Mouse (Mus musculus) lung, embryonic 16.5 days (tissue): ENCODE measurements at regions not wholly inside any gene's neighbourhood (a gene's known extent, or its start where the extent isn't known, plus 50 kb on each side); places are given as distances from the start of the nearest gene placed in this dataset.

Experiments used
- ATAC-seq: fragments of 200-750 bp; cut with Nextera tagmentation; 2 replicates; pipeline ENCODE4 v1.8.0; 2017; ENCODE audit warnings: low read depth, mild to moderate bottlenecking, moderate library complexity
- H3K27ac ChIP-seq: fragments of 300-500 bp; sonication (generic); 2 replicates; pipeline ENCODE4 v1.5.1; 2014; ENCODE audit warnings: mild to moderate bottlenecking, control low read depth, low read length
- H3K27me3 ChIP-seq: fragments of 300-500 bp; sonication (generic); 2 replicates; pipeline ENCODE4 v1.6.1; 2014; ENCODE audit warnings: low read depth, low read length, mixed read lengths; ENCODE audit not compliant: control insufficient read depth, insufficient read depth
- H3K36me3 ChIP-seq: fragments of 300-500 bp; sonication (generic); 2 replicates; pipeline ENCODE4 v1.6.1; 2014; ENCODE audit warnings: low read length; ENCODE audit not compliant: control insufficient read depth, insufficient read depth
- H3K4me1 ChIP-seq: fragments of 300-500 bp; sonication (generic); replicated peaks from 2 replicates; pipeline ENCODE4 v1.6.1; 2014; ENCODE audit warnings: low read length, mixed read lengths; ENCODE audit not compliant: control insufficient read depth, insufficient read depth
- H3K4me2 ChIP-seq: fragments of 300-500 bp; sonication (generic); 2 replicates; pipeline ENCODE4 v1.6.1; 2014; ENCODE audit warnings: low read depth, low read length, control low read depth
- H3K4me3 ChIP-seq: fragments of 300-500 bp; sonication (generic); 2 replicates; pipeline ENCODE4 v1.5.1; 2014; ENCODE audit warnings: mild to moderate bottlenecking, low read length, control low read depth
- H3K9ac ChIP-seq: fragments of 300-500 bp; sonication (generic); 2 replicates; pipeline ENCODE4 v1.6.1; 2014; ENCODE audit warnings: low read length, control low read depth
- H3K9me3 ChIP-seq: fragments of 300-500 bp; sonication (generic); 2 replicates; pipeline ENCODE4 v1.6.1; 2016; ENCODE audit warnings: low read length; ENCODE audit not compliant: control insufficient read depth
- WGBS: fragments of 180-500 bp; shearing (Covaris S2); extraction: QIAGEN DNeasy Blood & Tissue Kit; methylation state at CpG from one replicate; pipeline ENCODE4 v1.1.7; 2014; 5-methylcytosine and 5-hydroxymethylcytosine counted together

DNA sequence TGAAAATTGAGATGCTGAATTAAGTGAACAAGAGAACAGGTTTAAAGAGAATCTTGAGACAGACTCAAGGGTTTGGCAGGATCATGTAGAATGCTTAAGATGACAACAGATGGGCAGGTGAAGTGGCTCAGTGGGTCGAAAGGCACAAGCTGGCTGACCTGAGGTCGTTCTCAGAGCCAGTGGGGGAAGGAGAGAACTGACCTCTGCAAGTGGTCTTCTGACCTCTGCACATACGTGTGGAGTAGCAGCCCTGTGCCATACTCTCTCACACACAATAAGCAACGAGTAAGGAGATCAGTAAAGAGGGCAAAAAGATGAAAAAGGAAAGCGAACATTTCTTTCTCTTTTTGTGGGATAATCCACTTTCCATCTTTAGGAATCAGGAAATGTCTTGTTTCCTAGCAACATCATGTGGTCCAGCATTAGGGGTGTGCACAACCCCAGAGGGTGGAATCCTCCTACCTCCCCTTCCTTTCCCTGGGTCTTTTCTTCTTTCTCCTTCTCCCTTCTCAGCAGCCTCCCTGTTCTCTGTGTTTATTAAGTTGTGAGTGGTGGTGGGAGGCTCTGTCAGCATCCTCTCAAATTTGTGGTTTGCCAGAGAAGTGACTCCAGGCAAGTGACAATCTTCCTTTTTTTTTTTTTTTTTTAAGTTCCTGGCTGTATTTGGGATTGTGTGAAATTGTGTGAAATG is 114.7 kb downstream of the 1810013L24Rik start:
- no peaks in the 10 kb centered on the region for H3K4me1 ChIP-seq
- ATAC-seq = no peak

DNA sequence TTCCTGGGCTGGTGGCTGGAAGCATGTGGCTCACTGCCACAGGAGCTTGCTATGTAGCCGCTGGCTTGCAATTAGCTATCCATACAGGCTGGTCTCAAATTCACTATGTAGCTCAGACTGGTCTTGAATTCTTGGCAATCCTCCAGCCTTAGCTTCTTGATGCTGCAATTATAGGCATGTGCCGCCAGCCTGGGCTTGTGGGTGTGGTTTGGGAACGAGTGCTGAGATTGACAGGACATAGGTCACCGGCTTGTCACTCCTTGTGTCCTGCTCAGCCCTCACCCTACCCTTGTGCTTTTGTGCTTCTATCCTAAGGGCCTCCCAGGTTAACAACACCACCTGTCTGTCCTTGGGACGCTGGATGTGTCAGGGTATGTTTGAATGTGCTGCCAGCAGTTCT is 117.9 kb downstream of the 1810013L24Rik start:
- no peaks in the 10 kb centered on the region for H3K36me3 ChIP-seq
- no peaks in the 10 kb centered on the region for H3K4me1 ChIP-seq
- H3K4me2 ChIP-seq = no peak overlapping the region
- ATAC-seq = peak; percentile 52; the same call in 1 of the 2 replicates
- H3K27ac ChIP-seq = no peak overlapping the region
- H3K27me3 ChIP-seq = no peaks in the 10 kb centered on the region
- no peak overlapping the region for H3K4me3 ChIP-seq
- WGBS = 38% methylated on average over 5 of the region's 5 CpGs
- H3K9ac ChIP-seq = no peak overlapping the region
- H3K9me3 ChIP-seq = no peaks in the 10 kb centered on the region

More for the DNA sequence above, 114.7 kb downstream of the 1810013L24Rik start:
- 31% methylated on average over 5 of the region's 5 CpGs for WGBS
- no peak overlapping the region for H3K4me2 ChIP-seq
- no peak overlapping the region for H3K9ac ChIP-seq
- H3K36me3 ChIP-seq = no peaks in the 10 kb centered on the region
- H3K27me3 ChIP-seq = no peaks in the 10 kb centered on the region
- no peaks in the 10 kb centered on the region for H3K9me3 ChIP-seq
- no peak overlapping the region for H3K27ac ChIP-seq
- no peak overlapping the region for H3K4me3 ChIP-seq

DNA sequence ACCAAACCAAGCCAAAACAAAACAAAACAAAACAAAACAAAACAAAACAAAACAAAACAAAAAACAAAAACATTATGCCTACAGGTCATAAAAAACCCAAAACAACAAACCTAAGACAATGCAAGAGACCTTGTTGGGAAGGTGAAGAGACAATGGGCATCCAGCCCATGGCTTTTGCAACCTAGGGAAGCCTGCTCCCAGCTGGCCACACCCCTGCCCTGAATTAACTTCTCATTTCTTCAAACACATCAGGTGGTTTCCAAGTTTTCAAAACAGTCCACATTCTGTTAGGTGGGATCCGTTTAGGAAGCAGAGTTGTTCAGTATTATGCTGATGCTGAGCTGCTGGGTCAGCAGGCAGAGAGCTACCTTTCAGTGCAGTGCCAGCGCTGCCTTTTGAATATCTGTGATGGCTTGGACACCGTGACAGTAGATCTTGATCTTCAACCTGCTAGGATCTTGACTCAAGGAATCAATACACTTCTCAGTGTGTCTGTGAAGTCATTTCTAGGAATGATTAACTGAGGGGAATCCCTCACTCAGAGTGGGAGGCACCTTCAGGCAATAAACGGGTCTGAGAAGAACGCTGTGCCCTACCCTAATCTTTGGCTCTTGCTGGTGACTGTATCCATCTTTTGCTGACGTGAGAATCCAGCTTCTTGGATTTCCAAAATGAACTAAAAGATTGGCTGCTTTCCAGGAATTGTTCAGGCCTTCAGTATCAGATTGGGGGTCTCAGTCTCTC is 121.4 kb downstream of the 1810013L24Rik start:
- ATAC-seq = no peak
- Histone ChIP-seq H3K4me3 (no peak overlapping the region), H3K9me3 (no peaks in the 10 kb centered on the region), H3K36me3 (no peaks in the 10 kb centered on the region), H3K27me3 (no peaks in the 10 kb centered on the region), H3K4me1 (no peaks in the 10 kb centered on the region), H3K9ac (no peak overlapping the region), H3K4me2 (no peak overlapping the region), H3K27ac (no peak overlapping the region)
- WGBS = 58% methylated on average over 6 of the region's 6 CpGs

DNA sequence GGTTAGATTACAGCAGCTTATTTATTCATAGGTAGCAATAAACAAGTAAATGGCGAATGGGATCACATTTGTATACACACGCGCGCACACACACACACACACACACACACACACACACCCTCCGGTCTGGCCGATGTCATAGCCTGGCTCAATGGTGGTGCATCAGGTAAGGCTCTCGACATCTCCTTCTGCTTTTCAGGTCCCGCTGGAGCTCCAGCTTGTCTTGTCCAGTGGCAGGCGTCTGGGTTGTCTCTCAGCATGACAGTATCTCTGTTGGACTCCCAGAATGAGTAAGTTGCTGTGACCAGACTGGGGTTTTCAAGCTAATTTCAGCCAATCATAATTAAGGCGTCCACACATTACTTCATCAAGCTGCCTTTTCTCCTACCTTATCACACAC is 131.8 kb downstream of the 1810013L24Rik start:
- no peaks in the 10 kb centered on the region for H3K27me3 ChIP-seq
- 59% methylated on average over 10 of the region's 10 CpGs for WGBS
- ATAC-seq = no peak

DNA sequence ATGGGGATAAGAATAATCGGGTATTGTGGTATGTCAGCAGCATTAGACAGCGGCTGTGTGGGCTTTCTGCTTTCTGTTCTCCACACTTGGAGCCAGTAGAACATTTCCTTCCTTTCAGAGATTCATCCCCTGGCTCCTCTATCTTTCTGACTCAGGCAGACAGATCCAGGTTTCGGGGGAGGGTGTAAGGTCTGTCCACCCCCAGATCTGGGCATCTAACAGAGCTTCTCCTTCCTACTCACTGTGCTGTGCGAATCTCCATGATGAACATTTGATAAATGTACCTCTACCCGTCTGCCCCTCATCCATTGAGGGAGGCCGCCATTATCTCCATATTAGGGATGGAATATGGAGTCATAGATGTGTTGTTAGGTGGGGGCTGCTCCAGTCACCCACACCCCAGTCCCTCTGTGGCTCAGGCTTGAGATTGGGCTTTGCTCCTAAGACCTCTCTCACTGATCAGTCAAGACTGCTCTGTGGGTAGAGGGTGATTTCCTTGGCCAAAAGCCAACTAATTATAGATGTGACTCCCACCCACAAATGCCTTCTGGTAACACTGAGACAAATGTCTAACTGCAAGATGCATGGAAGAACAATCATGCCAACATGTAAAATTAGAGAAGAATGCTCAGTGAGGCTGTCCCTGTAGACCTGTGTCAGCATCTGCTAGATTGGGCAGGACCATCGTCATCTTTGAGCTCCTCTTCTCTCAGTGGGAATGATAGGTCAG is 163.8 kb downstream of the 1810013L24Rik start:
- no peak overlapping the region for H3K4me3 ChIP-seq
- ATAC-seq = no peak
- H3K9ac ChIP-seq = no peak overlapping the region
- H3K27me3 ChIP-seq = no peaks in the 10 kb centered on the region
- WGBS = 79% methylated on average over 7 of the region's 7 CpGs
- H3K27ac ChIP-seq = no peak overlapping the region
- H3K4me2 ChIP-seq = no peak overlapping the region
- H3K4me1 ChIP-seq = no peaks in the 10 kb centered on the region
- H3K9me3 ChIP-seq = no peaks in the 10 kb centered on the region
- no peaks in the 10 kb centered on the region for H3K36me3 ChIP-seq

More for the DNA sequence above, 131.8 kb downstream of the 1810013L24Rik start:
- no peak overlapping the region for H3K27ac ChIP-seq
- H3K36me3 ChIP-seq = no peaks in the 10 kb centered on the region
- H3K4me1 ChIP-seq = no peaks in the 10 kb centered on the region
- H3K4me2 ChIP-seq = no peak overlapping the region
- H3K9ac ChIP-seq = no peak overlapping the region
- H3K4me3 ChIP-seq = no peak overlapping the region
- H3K9me3 ChIP-seq = no peaks in the 10 kb centered on the region

DNA sequence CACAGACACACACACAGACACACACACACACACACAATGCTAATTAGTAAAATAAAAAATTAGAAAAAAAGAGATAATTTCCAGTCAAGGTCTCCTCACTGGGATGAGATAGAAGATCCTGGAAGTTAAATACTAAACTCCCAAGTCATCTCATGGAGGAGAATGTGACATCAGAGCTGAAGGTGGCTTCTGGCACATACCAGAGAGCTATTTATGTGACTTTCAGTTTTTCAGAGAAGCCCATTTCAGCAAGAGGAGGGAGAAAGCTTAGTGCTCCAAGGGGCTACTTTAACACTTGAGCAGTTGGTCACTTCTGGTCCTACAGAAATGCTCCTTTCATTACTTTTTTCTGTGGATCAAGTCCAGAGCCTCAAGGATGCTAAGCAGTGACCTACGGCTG is 164.6 kb downstream of the 1810013L24Rik start:
- H3K9ac ChIP-seq = no peak overlapping the region
- no peak overlapping the region for H3K4me2 ChIP-seq
- ATAC-seq = no peak
- H3K4me1 ChIP-seq = no peaks in the 10 kb centered on the region
- WGBS = 72% methylated on average over 1 of the region's 1 CpGs
- H3K36me3 ChIP-seq = no peaks in the 10 kb centered on the region
- no peaks in the 10 kb centered on the region for H3K9me3 ChIP-seq
- H3K27ac ChIP-seq = no peak overlapping the region
- no peak overlapping the region for H3K4me3 ChIP-seq
- H3K27me3 ChIP-seq = no peaks in the 10 kb centered on the region

DNA sequence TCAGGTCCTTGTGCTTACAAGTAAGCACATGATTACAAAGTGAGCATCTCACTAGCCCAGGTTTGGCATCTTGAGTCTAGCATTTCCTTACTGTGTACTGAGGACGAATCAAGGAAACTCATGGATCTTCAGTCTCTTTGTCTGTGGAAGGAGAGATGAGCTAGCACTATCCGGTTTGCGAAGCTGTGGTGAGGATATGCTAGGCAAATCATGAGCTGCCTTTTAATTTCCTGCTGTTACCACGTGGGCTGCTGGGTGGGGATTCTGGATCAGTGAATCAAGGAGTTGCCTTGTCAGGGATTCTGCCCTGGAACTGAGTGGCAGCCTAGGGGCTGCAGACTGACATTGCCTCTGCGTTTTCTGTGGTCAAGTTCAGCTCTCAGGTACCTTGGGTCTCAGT is 167.3 kb downstream of the 1810013L24Rik start:
- no peaks in the 10 kb centered on the region for H3K27me3 ChIP-seq
- H3K4me3 ChIP-seq = no peak overlapping the region
- no peak for ATAC-seq
- no peaks in the 10 kb centered on the region for H3K9me3 ChIP-seq
- no peaks in the 10 kb centered on the region for H3K4me1 ChIP-seq
- no peak overlapping the region for H3K9ac ChIP-seq
- 67% methylated on average over 5 of the region's 5 CpGs for WGBS
- no peak overlapping the region for H3K27ac ChIP-seq
- H3K4me2 ChIP-seq = no peak overlapping the region
- no peaks in the 10 kb centered on the region for H3K36me3 ChIP-seq

DNA sequence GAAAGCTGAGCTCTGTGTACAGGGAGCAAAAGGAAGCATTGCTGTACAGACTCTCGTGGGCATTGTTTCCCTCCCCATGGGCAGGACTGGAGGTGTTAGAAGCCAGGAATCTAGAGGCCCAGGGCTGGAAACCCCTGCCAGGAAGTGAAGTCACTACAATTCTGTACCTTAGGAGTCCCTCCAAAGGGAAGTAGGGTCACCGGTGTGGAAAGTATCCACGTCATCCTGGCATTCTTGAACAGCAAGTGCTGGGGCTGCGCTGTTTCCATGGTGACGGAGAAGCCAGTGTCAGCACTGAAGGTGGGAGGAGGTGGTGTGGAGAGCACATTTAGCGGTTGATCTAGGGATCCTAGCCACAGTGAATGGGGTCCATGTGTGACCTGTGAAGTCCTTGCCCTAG is 174.1 kb downstream of the 1810013L24Rik start:
- Histone ChIP-seq H3K4me2 (no peak overlapping the region), H3K9ac (no peak overlapping the region), H3K9me3 (no peaks in the 10 kb centered on the region), H3K27me3 (no peaks in the 10 kb centered on the region), H3K4me1 (no peaks in the 10 kb centered on the region), H3K36me3 (no peaks in the 10 kb centered on the region), H3K4me3 (no peak overlapping the region), H3K27ac (no peak overlapping the region)
- ATAC-seq = 0 out of 2 replicates have a peak, but pooled peaks have one; percentile 20
- 26% methylated on average over 6 of the region's 6 CpGs for WGBS

DNA sequence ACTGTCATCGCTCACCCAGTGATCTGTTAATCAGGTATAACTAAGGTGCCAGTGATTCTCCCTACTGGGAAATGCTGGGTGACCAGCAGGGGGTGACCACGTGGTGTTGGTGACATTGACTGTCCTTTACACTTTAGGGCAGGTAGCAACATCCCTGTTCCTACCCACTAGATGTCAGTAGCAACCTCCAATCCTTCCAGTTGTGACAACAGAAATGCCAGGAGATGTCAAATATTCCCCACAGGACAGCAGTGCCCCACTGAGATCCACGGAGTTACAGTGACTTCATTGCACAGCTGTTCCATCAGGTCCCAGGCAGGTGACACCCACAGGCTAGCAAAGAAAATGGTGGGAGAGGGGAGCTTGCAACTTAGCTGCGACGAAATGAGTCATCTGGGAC is 176.0 kb downstream of the 1810013L24Rik start:
- no peaks in the 10 kb centered on the region for H3K27me3 ChIP-seq
- H3K9me3 ChIP-seq = no peaks in the 10 kb centered on the region
- no peak overlapping the region for H3K27ac ChIP-seq
- H3K36me3 ChIP-seq = no peaks in the 10 kb centered on the region
- no peak overlapping the region for H3K4me2 ChIP-seq
- no peak for ATAC-seq
- 37% methylated on average over 5 of the region's 5 CpGs for WGBS
- H3K4me1 ChIP-seq = no peaks in the 10 kb centered on the region
- H3K4me3 ChIP-seq = no peak overlapping the region
- no peak overlapping the region for H3K9ac ChIP-seq
